Mouse (Mus musculus): ENCODE data around the gene Prss22.

DNA sequence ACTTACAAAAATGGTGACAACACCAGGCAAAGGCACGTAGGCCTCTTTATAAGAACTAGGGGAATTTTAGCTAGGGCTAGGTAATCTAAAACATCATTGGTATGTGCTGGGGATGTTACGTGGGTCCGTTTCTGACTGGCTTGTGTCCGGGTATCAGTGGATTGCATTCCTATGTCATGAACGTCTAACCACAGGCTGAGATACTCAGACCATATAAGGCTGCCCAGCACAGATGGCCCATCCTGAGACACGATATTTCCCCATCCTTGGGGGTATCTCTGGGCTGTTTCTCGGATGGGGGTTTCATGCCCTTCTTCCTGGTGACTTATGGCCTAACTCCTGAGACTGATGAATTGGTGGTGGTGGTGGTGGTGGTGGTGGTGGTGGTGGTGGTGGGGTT lies 37.2 kb upstream of the Prss22 start:
- TF ChIP-seq POLR2A (IDR thresholded peaks at IDR 0.05; ENCODE audit: insufficient read length, low read depth) (no peak), TCF12 (IDR thresholded peaks at IDR 0.05; ENCODE audit: insufficient read depth, poor library complexity, severe bottlenecking) (no peak), E2F4 (IDR thresholded peaks at IDR 0.05; ENCODE audit: insufficient read depth) (no peak), POLR2AphosphoS2 (IDR thresholded peaks at IDR 0.05; ENCODE audit: insufficient read length, low read depth) (no peak), USF1 (IDR thresholded peaks at IDR 0.05; ENCODE audit: low read depth) (no peak)

Measured in myocyte (in vitro differentiated cells).